Mouse (Mus musculus): Measurements from ENCODE around the gene Mxi1. TPM values are rescaled to one million over a fixed set of nuclear protein-coding genes. Genes with fewer than 3 reads are reported as not detected.

Gene Mxi1
- total and polyA plus RNA-seq, 3 experiments: 29.0 to 60.9 TPM; not detected in 1

GRCm38 (mm10) chr19:53423341-53423753 lies 113.0 kb downstream of the Mxi1 start:
- no peak for TF ChIP-seq POLR2AphosphoS5 (IDR thresholded peaks at IDR 0.05; ENCODE audit: borderline replicate concordance, low read depth, low read length)
- TF ChIP-seq HCFC1 (IDR thresholded peaks at IDR 0.05; ENCODE audit: low read depth, low read length): no peak
- no peak; a peak in 2 of 6 replicates for TF ChIP-seq CTCF (IDR thresholded peaks at IDR 0.05 in 2 of 3, conservative IDR thresholded peaks at IDR 0.05 in 1 of 3; ENCODE audit: control insufficient read depth in 1 of 3, insufficient read depth in 1 of 3, low read depth in 2 of 3, low read length in 3 of 3, poor library complexity in 1 of 3, severe bottlenecking in 1 of 3)
- no peak for TF ChIP-seq BHLHE40 (IDR thresholded peaks at IDR 0.05; ENCODE audit: borderline replicate concordance, low read depth, low read length)
- TF ChIP-seq RCOR1 (IDR thresholded peaks at IDR 0.05; ENCODE audit: low read depth, low read length): no peak
- H3K27ac ChIP-seq (ENCODE audit: control insufficient read depth, low read depth, low read length): peak overlapping the region; percentile 30
- H3K9me3 ChIP-seq (replicated peaks; ENCODE audit: insufficient read depth, low read length): no peaks in the 10 kb centered on the region
- no peaks in the 10 kb centered on the region for H3K79me2 ChIP-seq (ENCODE audit: control insufficient read depth, insufficient read depth, low read length, poor library complexity)
- peaks cover 3 to 21% of the 10 kb centered on the region in 2 experiments for H3K4me1 ChIP-seq (ENCODE audit: control insufficient read depth in 1 of 2, insufficient read depth in 2 of 2, low read length in 2 of 2)
- peak overlapping the region; percentile 55 to 59 for H3K4me3 ChIP-seq (ENCODE audit: control insufficient read depth in 1 of 2, insufficient read depth in 1 of 2, low read depth in 2 of 2, low read length in 2 of 2)
- peak overlapping the region; percentile 55 for H3K9ac ChIP-seq (ENCODE audit: control insufficient read depth, low read depth, low read length, poor library complexity, severe bottlenecking)
- H3K36me3 ChIP-seq (ENCODE audit: control insufficient read depth in 1 of 2, insufficient read depth in 2 of 2, low read length in 2 of 2): peaks cover 0 to 2% of the 10 kb centered on the region in 2 experiments; a peak in 2 of 4 replicates
- H3K27me3 ChIP-seq (ENCODE audit: control insufficient read depth in 1 of 2, insufficient read depth in 2 of 2, low read length in 2 of 2): no peaks in the 10 kb centered on the region
- peak; percentile 75 for DNase-seq (ENCODE audit: low read depth, low spot score)

GRCm38 (mm10) chr19:53423816-53424465 lies 113.6 kb downstream of the Mxi1 start:
- Histone ChIP-seq H3K27me3 (ENCODE audit: control insufficient read depth in 1 of 2, insufficient read depth in 2 of 2, low read length in 2 of 2) (no peaks in the 10 kb centered on the region), H3K4me1 (ENCODE audit: control insufficient read depth in 1 of 2, insufficient read depth in 2 of 2, low read length in 2 of 2) (peaks cover 3 to 21% of the 10 kb centered on the region in 2 experiments), H3K27ac (ENCODE audit: control insufficient read depth, low read depth, low read length) (no peak overlapping the region), H3K9me3 (replicated peaks; ENCODE audit: insufficient read depth, low read length) (no peaks in the 10 kb centered on the region), H3K4me3 (ENCODE audit: control insufficient read depth in 1 of 2, insufficient read depth in 1 of 2, low read depth in 2 of 2, low read length in 2 of 2) (peak overlapping the region; percentile 55 to 59), H3K79me2 (ENCODE audit: control insufficient read depth, insufficient read depth, low read length, poor library complexity) (no peaks in the 10 kb centered on the region), H3K9ac (ENCODE audit: control insufficient read depth, low read depth, low read length, poor library complexity, severe bottlenecking) (peak overlapping the region; percentile 55), H3K36me3 (ENCODE audit: control insufficient read depth in 1 of 2, insufficient read depth in 2 of 2, low read length in 2 of 2) (peaks cover 0 to 2% of the 10 kb centered on the region in 2 experiments; a peak in 2 of 4 replicates)
- TF ChIP-seq SMC3 (IDR thresholded peaks at IDR 0.05; ENCODE audit: low read depth, low read length): no peak
- peak; percentile 58; the same call in 1 of the 2 replicates for TF ChIP-seq NRF1 (IDR thresholded peaks at IDR 0.05; ENCODE audit: insufficient read depth, low read depth, low read length, poor library complexity, severe bottlenecking)
- TF ChIP-seq MAX (IDR thresholded peaks at IDR 0.05; ENCODE audit: low read length): peak; percentile 30; the same call in 1 of the 2 replicates
- DNase-seq (ENCODE audit: low read depth, low spot score): peak; percentile 78

DNA sequence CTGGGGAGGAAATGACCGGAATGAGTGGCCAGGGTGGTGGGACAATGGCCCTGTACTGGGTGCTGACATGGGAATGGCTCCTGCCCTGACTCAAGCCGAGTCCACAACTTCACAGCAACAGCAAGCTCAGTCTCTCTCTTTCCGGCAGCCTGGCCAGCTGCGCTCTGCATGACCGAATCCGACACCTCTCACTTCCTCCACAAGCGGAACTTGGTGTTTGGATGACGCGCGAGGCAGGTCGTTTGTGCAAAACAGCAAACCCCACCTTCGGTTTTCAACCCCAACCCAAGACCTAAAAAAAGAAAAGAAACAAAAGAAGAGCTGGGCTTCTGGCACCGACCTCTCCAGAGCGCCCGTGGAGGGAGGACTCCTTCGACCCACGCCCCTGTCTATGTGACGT lies 114.3 kb downstream of the Mxi1 start:
- Histone ChIP-seq H3K27ac (ENCODE audit: control insufficient read depth, low read depth, low read length) (no peak overlapping the region), H3K79me2 (ENCODE audit: control insufficient read depth, insufficient read depth, low read length, poor library complexity) (no peaks in the 10 kb centered on the region), H3K36me3 (ENCODE audit: control insufficient read depth in 1 of 2, insufficient read depth in 2 of 2, low read length in 2 of 2) (peaks cover 0 to 2% of the 10 kb centered on the region in 2 experiments; a peak in 2 of 4 replicates), H3K9ac (ENCODE audit: control insufficient read depth, low read depth, low read length, poor library complexity, severe bottlenecking) (no peak overlapping the region), H3K9me3 (replicated peaks; ENCODE audit: insufficient read depth, low read length) (no peaks in the 10 kb centered on the region), H3K4me1 (ENCODE audit: control insufficient read depth in 1 of 2, insufficient read depth in 2 of 2, low read length in 2 of 2) (peaks cover 3 to 21% of the 10 kb centered on the region in 2 experiments), H3K27me3 (ENCODE audit: control insufficient read depth in 1 of 2, insufficient read depth in 2 of 2, low read length in 2 of 2) (no peaks in the 10 kb centered on the region; a peak in 1 of 4 replicates), H3K4me3 (ENCODE audit: control insufficient read depth in 1 of 2, insufficient read depth in 1 of 2, low read depth in 2 of 2, low read length in 2 of 2) (no peak overlapping the region)
- no peak for TF ChIP-seq TCF12 (IDR thresholded peaks at IDR 0.05; ENCODE audit: low read depth, low read length)
- no peak for TF ChIP-seq POLR2AphosphoS2 (IDR thresholded peaks at IDR 0.05; ENCODE audit: low read length)
- TF ChIP-seq MEF2A (IDR thresholded peaks at IDR 0.05; ENCODE audit: extremely low read depth, insufficient replicate concordance, low read depth, low read length, poor library complexity, severe bottlenecking): no peak
- TF ChIP-seq ZKSCAN1 (IDR thresholded peaks at IDR 0.05; ENCODE audit: low read depth, low read length): no peak
- no peak for TF ChIP-seq ZC3H11A (IDR thresholded peaks at IDR 0.05; ENCODE audit: low read depth, low read length)
- no peak for DNase-seq (ENCODE audit: low read depth, low spot score)

Other genes with a start within 250 kb of the Mxi1 start
- gene Add3, start 170.1 kb upstream of the Mxi1 start, total RNA-seq (2012; rRNA removed): 14.0 and 33.0 TPM in 2 replicates
- 10 to 100 TPM in 1 of 2 experiments, not detected in 1; 52.9 TPM for gene Add3, start 170.1 kb upstream of the Mxi1 start, polyA plus RNA-seq (2012; ENCODE audit: insufficient read depth in 1 of 2, insufficient read length in 2 of 2, low read depth in 1 of 2, low replicate concordance in 2 of 2, missing spikeins in 1 of 2)
- gene Gm10197, start 61.2 kb downstream of the Mxi1 start, total RNA-seq (2012; rRNA removed): 4.8 and 5.4 TPM in 2 replicates
- 10 to 100 TPM in 1 of 2 experiments, not detected in 1; 53.0 TPM for gene Gm10197, start 61.2 kb downstream of the Mxi1 start, polyA plus RNA-seq (2012; ENCODE audit: insufficient read depth in 1 of 2, insufficient read length in 2 of 2, low read depth in 1 of 2, low replicate concordance in 2 of 2, missing spikeins in 1 of 2)
- gene Smndc1, start 80.1 kb downstream of the Mxi1 start, total RNA-seq (2012; rRNA removed): 27.5 and 29.3 TPM in 2 replicates
- gene Smndc1, start 80.1 kb downstream of the Mxi1 start, polyA plus RNA-seq (2012; ENCODE audit: insufficient read depth in 1 of 2, insufficient read length in 2 of 2, low read depth in 1 of 2, low replicate concordance in 2 of 2, missing spikeins in 1 of 2): 100 to 1,000 TPM; 114 to 166 TPM
- gene Dusp5, start 218.6 kb downstream of the Mxi1 start, total RNA-seq (2012; rRNA removed): 7.6 and 11.7 TPM in 2 replicates
- 10 to 100 TPM in 1 of 2 experiments, not detected in 1; 13.8 TPM for gene Dusp5, start 218.6 kb downstream of the Mxi1 start, polyA plus RNA-seq (2012; ENCODE audit: insufficient read depth in 1 of 2, insufficient read length in 2 of 2, low read depth in 1 of 2, low replicate concordance in 2 of 2, missing spikeins in 1 of 2)